Mouse (Mus musculus) thymus, adult 2 months (tissue): ENCODE measurements at regions not wholly inside any gene's neighbourhood (a gene's known extent, or its start where the extent isn't known, plus 50 kb on each side); places are given as distances from the start of the nearest gene placed in this dataset.

Experiments
- DNase-seq: peaks from one replicate; pipeline ENCODE4 v3.0.0; 2021
- H3K27ac ChIP-seq: fragments of 200-500 bp; 2 replicates; pipeline ENCODE4 v1.5.1; 2012; ENCODE audit warnings: low read length, control low read depth; ENCODE audit not compliant: control insufficient read depth, insufficient read depth
- H3K27me3 ChIP-seq: fragments of 200-500 bp; 2 replicates; pipeline ENCODE4 v1.6.1; 2012; ENCODE audit warnings: mild to moderate bottlenecking, low read length, moderate library complexity, mixed read lengths; ENCODE audit not compliant: control insufficient read depth, insufficient read depth
- H3K36me3 ChIP-seq: fragments of 200-500 bp; 2 replicates; pipeline ENCODE4 v1.6.1; 2012; ENCODE audit warnings: mild to moderate bottlenecking, low read length, moderate library complexity; ENCODE audit not compliant: control insufficient read depth, insufficient read depth
- H3K4me1 ChIP-seq: fragments of 200-500 bp; replicated peaks from 2 replicates; pipeline ENCODE4 v1.6.1; 2012; ENCODE audit warnings: low read length; ENCODE audit not compliant: control insufficient read depth, insufficient read depth
- H3K4me3 ChIP-seq: fragments of 200-500 bp; 2 replicates; pipeline ENCODE4 v1.5.1; 2012; ENCODE audit warnings: mild to moderate bottlenecking, low read length, control low read depth, moderate library complexity; ENCODE audit not compliant: control insufficient read depth, insufficient read depth
- CTCF ChIP-seq: fragments of 200-500 bp; IDR thresholded peaks from 2 replicates; pipeline ENCODE4 v1.5.1; 2012; ENCODE audit warnings: mild to moderate bottlenecking, control low read depth, low read length, moderate library complexity, borderline replicate concordance; ENCODE audit not compliant: control insufficient read depth, poor library complexity, insufficient read depth; ENCODE audit errors: extremely low read depth
- POLR2A ChIP-seq: fragments of 200-500 bp; IDR thresholded peaks from 2 replicates; pipeline ENCODE4 v1.6.1; 2012; ENCODE audit warnings: mild to moderate bottlenecking, low read length, control low read depth, moderate library complexity; ENCODE audit not compliant: control insufficient read depth, poor library complexity, insufficient read depth; ENCODE audit errors: extremely low read depth
- WGBS: fragments of 180-500 bp; shearing (Covaris S2); methylation state at CpG from one replicate; pipeline ENCODE4 v1.1.7; 2018; 5-methylcytosine and 5-hydroxymethylcytosine counted together

- no peaks in the 10 kb centered on the region for H3K36me3 ChIP-seq
- WGBS = 94% methylated on average over 3 of the region's 3 CpGs
- no peak overlapping the region for H3K4me3 ChIP-seq
- no peak overlapping the region for H3K27ac ChIP-seq
- no peak for DNase-seq
- no peaks in the 10 kb centered on the region for H3K27me3 ChIP-seq
- H3K4me1 ChIP-seq = no peaks in the 10 kb centered on the region
- TF ChIP-seq POLR2A (no peak), CTCF (no peak)
Observed at GRCm38 (mm10) chr8:78877423-78877822, 56.5 kb upstream of the Lsm6 start.

DNA sequence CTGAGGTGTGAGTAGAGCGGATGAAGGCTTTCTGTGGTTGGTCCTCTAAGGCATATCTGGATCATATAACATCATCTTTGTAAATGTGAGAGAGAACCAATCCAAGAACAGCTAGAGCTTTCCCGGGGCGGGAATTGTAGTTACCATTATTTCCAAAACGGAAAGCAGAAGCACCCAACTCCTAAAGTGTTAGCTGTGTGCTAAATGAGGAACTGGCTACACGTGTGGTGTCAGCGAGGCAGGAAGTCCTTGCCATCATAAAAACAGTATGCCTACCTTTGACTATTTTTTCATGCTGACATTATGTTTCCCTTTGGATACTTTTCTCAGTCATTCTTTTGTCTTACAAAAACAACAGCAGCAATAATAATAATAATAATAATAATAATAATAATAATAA is 68.8 kb upstream of the Lsm6 start:
- H3K36me3 ChIP-seq = no peaks in the 10 kb centered on the region
- no peaks in the 10 kb centered on the region for H3K27me3 ChIP-seq
- H3K27ac ChIP-seq = no peak overlapping the region
- DNase-seq = no peak
- no peak for TF ChIP-seq POLR2A
- no peak for TF ChIP-seq CTCF
- H3K4me3 ChIP-seq = no peak overlapping the region
- no peaks in the 10 kb centered on the region for H3K4me1 ChIP-seq
- WGBS = 24% methylated on average over 6 of the region's 6 CpGs

DNA sequence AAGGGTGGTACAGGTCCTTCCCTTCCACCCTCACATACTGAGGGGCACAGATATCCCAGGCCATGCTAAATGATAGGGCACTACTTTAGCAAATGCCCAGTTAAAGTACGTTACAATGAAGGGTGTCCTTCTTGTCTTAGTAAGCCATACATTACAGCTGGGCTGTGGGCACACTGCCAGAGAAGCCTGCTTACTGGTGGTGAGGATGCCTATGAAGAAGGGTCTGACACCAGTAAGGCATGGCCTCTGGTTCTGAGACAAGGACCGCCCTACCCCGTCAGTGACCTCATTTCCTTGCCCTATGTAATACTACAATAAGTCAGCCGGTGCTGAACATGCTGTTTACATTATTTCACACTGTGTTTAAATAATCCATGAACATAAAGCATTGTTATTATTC is 69.6 kb upstream of the Lsm6 start:
- H3K36me3 ChIP-seq = no peaks in the 10 kb centered on the region
- no peak for TF ChIP-seq CTCF
- TF ChIP-seq POLR2A = no peak
- no peak for DNase-seq
- H3K4me3 ChIP-seq = no peak overlapping the region
- 92% methylated on average over 4 of the region's 4 CpGs for WGBS
- no peaks in the 10 kb centered on the region for H3K27me3 ChIP-seq
- H3K27ac ChIP-seq = no peak overlapping the region
- no peaks in the 10 kb centered on the region for H3K4me1 ChIP-seq

- Histone ChIP-seq H3K27me3 (no peaks in the 10 kb centered on the region), H3K36me3 (no peaks in the 10 kb centered on the region), H3K27ac (no peak overlapping the region), H3K4me1 (no peaks in the 10 kb centered on the region), H3K4me3 (no peak overlapping the region)
- peak; percentile 69 for DNase-seq
- WGBS = 29% methylated on average over 7 of the region's 7 CpGs
- TF ChIP-seq POLR2A (no peak), CTCF (no peak)
Observed at GRCm38 (mm10) chr8:78899887-78900286, 78.9 kb upstream of the Lsm6 start.

- Histone ChIP-seq H3K4me3 (no peak overlapping the region), H3K27me3 (no peaks in the 10 kb centered on the region), H3K36me3 (no peaks in the 10 kb centered on the region), H3K27ac (no peak overlapping the region), H3K4me1 (no peaks in the 10 kb centered on the region)
- 100% methylated on average over 1 of the region's 1 CpGs for WGBS
- TF ChIP-seq POLR2A = no peak
- no peak for TF ChIP-seq CTCF
- DNase-seq = no peak
Observed at GRCm38 (mm10) chr8:78903034-78903433, 82.1 kb upstream of the Lsm6 start.

DNA sequence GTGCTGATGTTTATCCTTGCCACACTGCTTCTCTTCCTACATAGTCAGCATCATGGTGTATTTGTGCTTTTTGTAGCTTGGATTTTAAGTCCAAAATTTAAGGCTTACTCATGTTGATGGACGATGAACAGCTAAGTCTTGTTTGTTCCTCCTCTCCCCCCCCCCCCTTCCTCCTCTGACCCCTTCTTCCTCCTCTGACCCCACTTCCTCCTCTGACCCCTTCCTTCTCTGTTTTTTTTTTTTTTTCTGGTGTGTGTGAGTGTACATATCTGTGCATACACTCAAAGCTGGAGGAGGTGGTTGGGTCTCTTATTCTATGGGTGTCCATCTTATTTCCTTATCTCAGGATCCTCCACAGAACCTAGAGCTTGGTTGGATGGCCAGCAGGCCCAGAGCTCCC is 87.0 kb upstream of the Lsm6 start:
- Histone ChIP-seq H3K27ac (no peak overlapping the region), H3K27me3 (no peaks in the 10 kb centered on the region), H3K36me3 (no peaks in the 10 kb centered on the region), H3K4me1 (no peaks in the 10 kb centered on the region), H3K4me3 (no peak overlapping the region)
- DNase-seq = no peak
- WGBS = 46% methylated on average over 1 of the region's 1 CpGs
- TF ChIP-seq CTCF = no peak
- TF ChIP-seq POLR2A = no peak

- WGBS = 86% methylated on average over 11 of the region's 11 CpGs
- Histone ChIP-seq H3K27ac (no peak overlapping the region), H3K36me3 (no peaks in the 10 kb centered on the region), H3K27me3 (no peaks in the 10 kb centered on the region), H3K4me1 (no peaks in the 10 kb centered on the region), H3K4me3 (no peak overlapping the region)
- no peak for TF ChIP-seq POLR2A
- no peak for TF ChIP-seq CTCF
- DNase-seq = no peak
Observed at GRCm38 (mm10) chr8:78911288-78911873, 90.4 kb upstream of the Lsm6 start.
